Mouse (Mus musculus) thymus, postnatal 25 days (tissue): ENCODE data around the gene Vgf.

ENCODE experiments used
- DNase-seq: peaks from one replicate; pipeline ENCODE4 v3.0.0; 2022

Vgf gene

DNA sequence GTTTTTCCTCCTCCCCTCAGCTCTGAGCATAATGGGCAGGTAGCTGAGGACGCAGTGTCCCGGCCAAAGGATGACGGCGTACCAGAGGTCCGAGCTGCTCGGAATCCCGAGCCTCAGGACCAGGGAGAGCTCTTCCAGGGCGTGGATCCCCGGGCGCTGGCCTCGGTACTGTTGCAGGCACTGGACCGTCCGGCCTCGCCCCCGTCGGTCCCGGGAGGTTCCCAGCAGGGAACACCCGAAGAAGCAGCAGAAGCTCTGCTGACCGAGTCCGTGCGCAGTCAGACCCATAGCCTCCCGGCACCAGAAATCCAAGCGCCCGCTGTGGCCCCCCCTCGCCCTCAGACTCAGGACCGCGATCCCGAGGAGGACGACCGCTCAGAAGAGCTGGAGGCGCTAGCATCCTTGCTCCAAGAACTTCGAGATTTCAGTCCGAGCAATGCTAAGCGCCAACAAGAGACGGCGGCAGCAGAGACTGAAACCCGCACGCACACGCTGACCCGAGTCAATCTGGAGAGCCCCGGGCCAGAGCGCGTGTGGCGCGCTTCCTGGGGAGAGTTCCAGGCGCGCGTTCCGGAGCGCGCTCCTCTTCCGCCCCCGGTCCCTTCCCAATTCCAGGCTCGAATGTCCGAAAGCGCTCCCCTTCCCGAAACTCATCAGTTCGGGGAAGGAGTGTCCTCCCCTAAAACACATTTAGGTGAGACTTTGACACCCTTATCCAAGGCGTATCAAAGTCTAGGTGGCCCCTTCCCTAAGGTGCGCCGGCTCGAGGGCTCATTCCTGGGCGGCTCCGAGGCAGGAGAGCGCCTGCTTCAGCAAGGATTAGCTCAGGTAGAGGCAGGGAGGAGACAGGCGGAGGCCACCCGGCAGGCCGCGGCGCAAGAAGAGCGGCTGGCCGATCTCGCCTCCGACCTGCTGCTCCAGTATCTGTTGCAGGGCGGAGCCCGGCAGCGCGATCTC lies 5.2 kb downstream of the Vgf start:
- no peak for DNase-seq

DNA sequence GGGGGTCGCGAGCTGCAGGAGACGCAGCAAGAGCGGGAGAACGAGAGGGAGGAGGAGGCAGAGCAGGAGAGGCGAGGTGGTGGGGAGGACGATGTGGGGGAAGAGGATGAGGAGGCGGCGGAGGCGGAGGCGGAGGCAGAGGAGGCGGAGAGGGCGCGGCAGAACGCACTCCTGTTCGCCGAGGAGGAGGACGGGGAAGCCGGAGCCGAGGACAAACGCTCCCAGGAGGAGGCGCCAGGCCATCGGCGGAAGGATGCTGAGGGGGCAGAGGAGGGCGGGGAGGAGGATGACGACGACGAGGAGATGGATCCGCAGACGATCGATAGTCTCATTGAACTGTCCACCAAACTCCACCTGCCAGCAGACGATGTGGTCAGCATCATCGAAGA lies 5.8 kb downstream of the Vgf start:
- peak; percentile 26 for DNase-seq

DNA sequence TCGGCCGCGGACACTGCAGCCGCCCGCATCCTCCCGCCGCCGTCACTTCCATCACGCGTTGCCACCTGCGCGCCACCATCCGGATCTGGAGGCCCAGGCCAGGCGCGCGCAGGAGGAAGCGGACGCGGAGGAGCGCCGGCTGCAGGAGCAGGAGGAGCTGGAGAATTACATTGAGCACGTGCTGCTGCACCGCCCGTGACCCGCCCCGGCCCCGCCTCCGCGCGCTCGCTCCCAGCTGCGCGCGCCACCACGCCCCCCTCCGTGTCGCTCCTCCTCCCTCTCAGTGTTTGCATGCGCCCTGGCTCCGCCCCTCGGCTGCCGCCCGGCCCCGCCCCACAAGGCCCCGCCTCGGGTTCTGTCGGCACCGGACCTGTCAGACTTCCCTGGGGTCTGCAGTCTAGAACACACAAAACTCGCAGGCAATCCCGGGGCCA lies 6.5 kb downstream of the Vgf start:
- peak; percentile 90 for DNase-seq

DNA sequence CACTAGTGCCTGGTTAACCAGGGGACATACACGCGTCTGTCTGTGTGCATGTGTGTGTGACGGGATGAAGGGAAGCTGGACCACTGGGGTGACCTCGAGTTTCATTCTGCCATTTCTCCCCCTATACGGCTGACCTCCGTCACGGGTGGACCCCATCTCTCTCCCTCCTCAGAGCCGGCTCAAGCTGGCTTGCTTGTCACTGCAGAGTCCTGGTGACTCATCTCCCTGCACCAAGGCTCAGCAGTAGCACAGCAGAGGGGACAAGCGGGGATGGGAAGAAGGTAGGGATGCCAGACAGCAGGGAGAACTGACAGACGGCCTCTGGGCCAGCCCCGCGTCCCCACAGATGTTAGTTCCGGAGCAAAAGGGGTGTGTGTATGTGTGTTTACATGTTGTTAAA lies 10.0 kb downstream of the Vgf start:
- DNase-seq, result no peak

DNA sequence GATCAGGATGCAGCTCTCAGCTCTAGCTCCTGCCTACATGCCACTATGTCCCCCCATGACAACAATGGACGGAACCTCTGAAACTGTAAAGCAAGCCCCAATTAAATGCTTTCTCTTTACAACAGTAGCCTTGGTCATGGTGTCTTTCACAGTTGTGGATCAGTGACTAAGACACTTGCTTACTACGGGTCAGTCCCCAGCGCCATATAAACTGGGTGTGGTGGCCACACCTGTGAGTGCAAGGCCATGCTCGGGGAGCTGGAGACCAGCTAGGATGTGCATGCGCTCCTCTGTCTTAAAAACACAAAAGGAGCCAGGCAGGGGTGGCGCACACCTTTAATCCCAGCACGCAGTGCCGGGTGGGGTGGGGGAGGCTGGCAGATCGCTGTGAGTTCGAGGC lies 13.3 kb downstream of the Vgf start:
- no peak for DNase-seq

DNA sequence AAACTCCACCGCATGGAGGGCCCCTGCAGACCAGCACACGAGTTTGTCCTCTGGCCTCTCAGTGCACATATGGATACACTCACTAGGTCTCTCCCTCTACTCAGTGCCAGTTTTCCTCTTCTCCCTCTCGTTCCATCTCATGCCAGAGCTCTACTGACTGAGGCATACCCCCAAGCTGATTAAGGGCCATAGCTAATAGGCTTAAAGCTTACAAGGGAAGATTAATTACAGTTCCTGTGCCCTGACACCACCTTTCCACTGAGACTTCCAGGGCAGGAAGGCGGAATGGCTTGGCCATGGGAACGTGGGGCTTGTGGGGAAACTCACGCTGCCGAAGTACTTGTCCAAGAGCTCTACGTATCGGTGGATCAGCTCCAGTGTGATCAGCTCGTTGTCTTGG lies 15.2 kb downstream of the Vgf start:
- DNase-seq, result no peak

DNA sequence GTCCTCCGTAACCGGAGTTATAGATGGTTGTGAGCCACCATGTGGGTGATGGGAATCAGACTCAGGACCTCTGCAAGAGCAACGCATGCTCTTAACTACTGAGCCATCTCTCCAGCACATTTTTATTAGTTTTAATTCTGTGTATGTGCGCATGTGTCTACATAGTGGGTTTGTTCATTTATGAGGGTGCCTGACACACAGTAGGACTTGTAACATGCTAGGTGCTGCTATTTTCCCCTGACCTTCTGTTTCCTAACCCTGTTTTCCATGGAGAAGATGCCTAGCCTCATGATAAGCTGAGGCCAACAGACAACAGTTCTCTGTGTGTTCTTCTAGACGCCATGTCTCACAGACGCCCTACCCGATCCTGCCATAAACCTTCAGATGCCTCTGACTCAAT lies 17.8 kb downstream of the Vgf start:
- no peak for DNase-seq

DNA sequence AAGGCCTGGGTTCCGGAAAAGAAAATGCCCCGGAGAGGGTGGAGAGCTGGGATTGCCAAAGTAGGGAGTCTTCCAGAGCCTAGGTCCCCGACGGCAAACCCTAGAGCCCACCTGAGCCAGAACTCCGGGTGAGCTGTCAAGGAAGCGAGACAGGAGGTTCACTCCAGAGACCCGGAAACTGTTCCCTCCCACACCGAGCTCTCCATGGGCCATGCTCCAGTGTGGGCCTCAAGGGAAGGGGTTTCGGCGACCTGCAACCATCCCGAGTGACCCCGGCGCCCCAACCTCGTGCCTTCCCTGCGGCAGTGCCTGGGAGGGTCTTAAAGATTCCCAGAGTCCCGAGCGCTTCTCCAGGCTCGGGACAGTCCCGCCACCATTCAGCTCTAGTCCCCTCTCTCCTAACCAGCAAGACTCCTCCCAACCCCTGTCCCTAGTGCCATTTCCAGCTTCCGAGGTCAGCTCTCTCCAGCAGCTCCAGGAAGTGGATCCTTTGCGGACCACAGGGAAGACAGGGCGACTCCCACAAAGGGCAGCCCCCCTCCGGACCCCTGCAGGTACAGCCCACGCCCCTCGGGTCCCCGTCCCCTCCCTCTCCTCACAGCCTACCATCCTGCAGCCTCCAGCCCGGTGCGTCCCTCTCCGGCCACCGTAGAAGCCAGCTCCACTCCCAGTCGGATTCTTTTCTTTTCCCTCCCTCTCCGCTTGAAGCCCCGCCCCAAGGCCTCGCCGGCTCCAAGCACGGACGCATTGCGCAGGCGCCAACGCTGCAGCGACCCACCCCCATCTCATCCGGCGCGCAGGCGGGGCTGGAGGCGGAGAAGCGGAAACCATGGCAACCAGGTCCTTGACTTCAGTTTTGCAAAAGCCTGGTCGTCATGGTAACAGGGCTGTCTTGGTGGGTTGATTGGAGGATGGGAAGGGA lies 19.5 kb downstream of the Vgf start, which contains the start of gene Ap1s1:
TSS of gene Ap1s1 (minus strand) at position 734 of the 922 bp plus-strand sequence.
- peak; percentile 99 for DNase-seq

DNA sequence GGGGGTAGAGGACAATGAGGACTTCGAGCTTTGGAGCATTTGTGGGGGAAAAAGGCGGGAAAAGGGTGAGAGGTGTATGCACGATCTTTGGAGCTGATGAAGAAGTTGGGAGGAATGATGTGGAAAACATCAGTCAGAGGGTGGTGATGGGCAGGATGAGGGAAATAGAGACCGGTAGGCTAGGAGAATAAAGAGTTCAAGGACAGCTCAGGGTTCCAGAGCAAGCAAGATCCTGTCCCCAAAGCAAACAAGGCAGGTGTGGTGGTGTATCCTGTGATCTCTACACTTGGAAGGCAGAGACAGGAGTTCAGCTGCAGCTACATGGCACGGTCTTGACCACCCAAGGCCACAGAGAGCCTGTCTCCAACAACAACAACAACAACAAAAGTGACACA lies 20.1 kb downstream of the Vgf start:
- DNase-seq, result no peak

DNA sequence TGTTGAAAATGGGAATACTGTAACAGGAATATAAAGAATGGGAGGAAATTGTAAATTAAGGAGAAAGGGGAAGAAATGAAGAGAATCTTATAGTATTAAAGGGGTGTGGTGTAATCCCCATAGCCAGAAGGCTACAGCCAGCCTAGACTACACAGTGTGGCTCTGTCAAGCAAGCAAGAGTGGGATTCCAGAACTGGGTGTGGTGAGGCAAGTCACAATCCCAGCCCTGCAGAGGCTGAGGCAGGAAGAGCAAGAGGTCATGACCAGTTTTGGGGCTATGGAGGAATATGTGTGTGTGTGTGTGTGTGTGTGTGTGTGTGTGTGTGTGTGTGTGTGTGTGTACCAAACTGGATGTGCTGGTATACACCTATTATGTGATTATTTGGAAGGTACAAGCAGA lies 20.8 kb downstream of the Vgf start:
- DNase-seq, result no peak

DNA sequence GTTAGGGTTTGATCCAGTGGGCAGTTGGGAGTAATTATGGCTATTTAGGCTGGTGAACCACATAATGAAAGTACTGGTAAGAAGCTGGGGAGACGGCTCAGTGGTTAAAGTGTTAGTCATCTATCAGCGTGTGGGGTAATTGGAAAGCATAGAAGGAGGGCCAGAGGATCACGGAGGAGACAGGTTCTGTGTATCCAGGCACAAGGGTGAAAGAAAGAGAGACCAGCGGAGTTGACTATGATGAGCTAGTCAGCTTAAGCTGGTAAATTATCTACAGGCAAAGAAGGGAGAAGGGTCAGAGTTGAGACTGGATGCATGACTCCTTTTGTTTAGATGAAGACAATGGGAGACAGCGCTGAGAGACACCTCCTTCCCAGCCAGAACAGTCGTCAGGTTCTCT lies 24.9 kb downstream of the Vgf start:
- DNase-seq, result no peak

DNA sequence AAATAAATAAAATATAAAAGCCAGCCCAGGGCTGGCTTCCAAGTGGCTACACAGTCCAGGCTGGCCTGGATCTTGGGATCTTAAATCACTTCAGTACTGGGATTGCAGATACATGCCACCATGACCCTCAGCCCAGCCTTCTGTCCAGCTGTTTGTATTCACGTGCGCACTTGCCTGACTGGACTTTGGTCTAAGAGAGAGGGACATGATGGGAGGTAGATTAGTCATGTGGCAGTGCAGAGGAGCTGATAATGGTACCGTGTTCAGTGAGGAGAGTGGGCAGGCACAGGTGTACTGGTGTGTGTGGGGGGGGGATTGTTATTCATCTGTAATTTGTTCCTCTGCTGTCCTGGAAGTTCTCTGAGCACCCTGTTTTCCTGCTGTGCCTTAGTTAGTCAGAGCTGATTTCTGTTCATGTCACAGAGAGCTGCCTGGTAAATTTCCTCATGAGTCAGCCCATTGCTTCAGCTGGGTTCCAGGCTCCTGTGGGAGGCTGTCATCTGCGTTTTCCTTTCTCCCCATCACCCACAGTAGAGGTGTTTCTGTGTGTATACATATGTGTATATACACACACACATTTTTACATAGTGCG lies 25.8 kb downstream of the Vgf start:
- DNase-seq, result no peak

DNA sequence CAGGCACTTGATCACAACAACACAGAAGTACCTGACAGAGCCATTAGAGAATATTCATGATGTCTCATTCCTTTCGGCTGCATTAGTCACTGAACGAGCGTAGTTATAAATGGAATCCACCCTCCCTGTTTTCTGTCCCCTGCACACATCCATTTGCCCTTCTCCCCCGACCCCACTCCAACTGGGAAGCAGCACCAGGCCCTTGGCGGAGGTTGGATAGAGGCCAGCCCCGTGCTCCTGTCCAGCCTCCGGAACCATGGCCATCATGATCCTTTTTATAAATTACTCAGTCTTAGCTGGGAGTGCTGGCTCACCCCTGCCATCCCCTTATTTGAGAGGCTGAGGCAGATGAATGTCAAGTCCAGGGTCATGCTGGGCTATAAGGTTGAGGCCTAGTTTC lies 28.1 kb downstream of the Vgf start:
- DNase-seq, result no peak

DNA sequence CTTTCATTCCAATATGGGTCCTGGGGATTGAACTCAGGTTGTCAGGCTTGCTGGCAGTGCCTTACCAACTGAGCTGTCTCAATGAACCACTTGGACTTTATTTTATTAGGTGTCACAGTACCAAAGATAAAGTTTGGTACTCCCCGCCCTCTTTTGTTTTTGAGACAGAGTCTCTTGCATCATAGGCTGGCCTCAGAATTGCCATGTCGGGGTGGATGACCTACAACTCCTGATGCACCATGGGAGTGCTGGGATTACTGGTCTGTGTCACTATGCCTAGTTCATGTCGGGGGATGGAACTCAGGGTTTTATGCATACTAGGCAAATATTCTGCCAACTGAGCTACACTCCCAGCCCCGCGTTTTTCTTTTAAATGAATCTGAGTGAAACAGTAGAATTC lies 28.7 kb downstream of the Vgf start:
- DNase-seq, result no peak

DNA sequence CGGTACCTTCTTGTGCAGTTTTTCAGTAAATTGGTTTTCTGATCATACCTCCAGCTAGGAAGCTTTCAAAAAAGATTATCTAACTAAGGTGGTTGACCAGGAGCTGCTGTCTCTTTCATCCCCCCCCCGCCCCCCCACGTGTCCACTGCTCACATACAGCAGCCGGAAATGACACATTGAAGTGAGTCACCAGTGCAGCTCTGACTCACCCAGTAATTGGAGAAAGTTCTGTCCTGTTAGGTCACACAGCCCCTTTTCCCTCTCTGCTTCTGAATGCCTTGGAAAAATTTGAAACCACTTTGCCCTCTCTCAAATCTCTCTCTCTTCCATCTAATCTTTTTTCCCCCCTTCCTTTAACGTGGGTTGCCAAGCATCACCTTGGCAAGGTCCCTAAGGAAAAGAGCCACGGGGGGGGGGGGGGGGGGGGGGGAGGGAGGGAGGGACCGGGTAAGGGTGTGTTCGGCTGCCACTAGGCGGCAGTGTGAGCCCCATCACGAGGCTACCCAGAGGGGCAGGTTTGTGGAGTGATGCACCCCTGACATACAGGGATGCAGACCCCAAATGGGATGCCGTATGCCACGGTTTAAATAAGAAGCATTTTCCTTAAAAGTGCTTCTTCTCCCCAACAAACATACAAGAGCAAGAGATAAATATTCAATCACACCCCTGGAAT lies 35.8 kb downstream of the Vgf start:
- peak; percentile 58 for DNase-seq

DNA sequence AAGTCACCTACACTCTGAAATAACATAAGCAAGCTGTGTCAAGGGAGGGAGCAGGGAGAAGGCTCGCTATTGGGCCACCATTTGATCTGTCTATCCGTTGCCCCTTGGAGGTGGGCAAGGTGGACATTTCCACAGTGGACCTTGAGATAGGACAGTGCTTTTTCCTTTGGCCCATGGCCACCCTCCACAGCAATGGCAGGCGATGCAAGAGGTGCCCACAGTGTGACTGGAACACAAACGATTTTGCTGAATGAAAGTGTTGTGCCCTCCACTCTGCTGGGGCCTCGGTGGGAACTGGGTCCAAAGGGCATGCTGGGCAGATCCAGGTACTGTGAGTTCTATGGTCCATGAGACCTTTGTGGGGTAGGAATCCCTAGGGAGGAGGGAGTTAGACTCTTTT lies 36.4 kb downstream of the Vgf start:
- DNase-seq, result no peak

DNA sequence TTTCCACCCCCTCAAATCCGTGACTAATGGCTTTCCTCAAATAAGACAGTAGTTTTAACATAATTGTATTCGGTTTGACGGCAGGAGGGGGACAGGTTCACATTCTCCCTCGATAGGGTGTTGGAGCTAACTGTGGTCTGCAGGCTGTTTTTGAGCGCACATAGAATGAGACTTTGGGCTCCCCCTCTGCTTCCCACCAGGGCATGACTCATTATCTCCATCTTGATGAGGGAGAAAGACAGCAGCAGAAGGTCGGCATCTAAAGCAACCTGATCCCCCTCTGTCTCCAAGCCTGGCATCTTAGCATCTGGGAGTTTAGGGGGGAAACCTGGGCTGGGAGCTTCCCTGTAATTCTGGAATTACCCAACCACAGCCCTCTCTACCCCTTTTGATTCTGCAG lies 39.3 kb downstream of the Vgf start:
- no peak for DNase-seq

DNA sequence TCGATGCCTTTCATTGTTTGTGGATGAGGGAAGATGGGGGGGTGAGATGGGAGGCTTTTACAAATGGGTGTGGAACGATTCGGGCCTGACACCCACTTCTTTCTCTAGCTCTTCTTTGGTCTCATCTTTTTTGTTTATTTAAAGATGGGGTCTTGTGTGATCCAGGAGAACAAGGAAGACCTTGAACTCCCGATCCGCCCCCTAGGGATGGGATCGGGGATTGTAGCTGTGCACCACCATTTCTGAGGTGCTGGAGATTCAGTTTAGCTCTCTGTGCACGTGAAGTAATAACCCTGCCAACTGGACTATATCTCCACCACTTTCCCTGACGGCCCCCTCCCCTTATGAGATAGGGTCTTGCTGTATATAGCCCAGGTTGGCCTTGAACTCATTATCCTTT lies 39.7 kb downstream of the Vgf start:
- DNase-seq, result no peak

DNA sequence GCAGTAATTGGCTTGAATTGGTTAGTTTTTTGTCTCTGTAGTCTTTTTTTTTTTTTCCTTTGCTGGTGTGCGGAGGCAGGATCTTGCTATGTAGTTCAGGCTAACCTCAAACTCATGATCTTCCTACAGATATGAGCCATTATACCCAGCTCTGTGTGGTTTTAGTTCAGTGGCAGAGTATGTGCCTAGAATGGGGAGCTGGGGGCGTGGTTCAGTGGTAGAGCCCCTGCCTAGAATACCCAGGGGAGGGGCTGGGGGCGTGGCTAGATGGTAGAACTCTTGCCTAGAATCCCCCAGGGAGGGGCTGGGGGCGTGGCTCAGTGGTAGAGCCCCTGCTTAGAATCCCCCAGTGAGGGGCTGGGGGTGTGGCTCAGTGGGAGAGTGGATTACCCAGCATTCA lies 42.5 kb downstream of the Vgf start:
- DNase-seq, result peak; percentile 25

DNA sequence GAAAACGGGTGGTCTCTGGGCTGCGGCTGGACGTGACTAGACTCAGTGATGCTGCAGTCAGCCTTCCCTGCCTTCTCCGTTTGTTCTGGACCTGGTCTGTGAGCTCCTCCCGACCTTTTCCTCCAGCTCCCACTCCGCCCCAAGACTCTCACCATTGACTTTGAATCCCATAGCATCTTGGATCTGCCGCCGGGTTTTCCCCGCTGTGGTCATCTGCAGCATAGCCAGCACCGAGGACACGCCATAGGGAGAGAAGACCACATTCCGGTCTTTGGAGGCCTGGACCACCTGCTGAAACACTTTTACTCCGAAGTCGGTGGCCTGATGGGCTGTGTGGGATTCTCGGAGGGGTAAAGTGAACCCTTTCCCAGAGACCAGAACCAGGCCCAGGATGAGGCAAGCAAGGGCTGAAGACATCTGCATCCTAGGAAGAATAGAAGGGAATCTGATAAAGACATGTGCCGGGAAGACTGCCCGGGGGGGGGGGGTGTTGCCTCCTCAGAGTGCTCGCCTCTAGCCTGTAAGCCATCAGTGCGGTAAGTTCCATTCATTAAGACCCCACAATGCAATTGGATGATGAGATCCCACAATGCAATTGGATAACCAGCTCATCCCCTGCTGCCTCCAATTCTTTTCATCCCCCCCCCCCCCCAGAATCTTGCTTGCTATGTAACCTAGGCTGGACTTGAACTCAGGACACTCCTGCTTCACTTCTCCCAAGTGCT lies 44.9 kb downstream of the Vgf start:
- no peak for DNase-seq

DNA sequence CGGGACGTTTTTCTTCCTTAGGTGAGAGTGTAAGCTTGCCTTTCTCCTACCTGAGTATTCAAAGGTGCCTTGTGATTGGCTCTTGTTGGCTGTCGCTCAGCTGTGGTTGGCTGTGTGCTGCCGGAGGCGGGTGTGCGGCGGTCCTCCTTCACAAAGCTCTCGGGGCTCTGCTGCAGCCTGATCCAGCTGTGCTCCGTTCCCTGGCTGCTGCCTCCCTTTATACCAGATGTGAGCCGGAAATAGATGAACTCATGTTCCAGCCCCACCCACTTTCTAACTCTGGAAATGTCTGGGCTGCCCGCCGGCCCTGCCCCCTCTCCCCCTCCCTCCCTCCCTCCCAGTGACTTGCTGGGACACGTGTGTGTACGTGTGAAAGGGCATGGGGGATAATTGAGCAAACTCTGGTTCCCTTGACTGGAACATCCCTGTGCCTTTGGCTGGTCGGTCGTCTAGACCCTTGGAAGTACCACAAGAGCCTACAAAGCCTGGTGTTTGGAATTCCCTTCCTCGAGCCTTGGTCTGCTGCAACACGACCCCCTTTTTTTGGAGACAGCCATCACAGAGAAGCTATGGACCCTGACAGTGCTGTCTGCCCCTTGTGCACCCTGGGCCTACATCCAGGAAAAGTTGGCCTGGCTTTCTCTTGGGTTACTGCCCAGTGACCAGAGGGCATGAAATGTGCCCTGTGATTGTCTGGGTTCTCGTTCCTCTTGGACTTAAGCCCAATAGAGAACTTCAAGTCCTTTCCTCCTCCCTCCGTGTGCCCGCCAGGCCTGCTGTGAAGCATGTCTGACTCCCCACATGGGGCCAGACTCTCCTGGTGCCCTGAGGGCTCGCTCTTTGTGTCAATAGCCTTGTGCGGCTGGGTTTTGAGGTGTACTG lies 46.1 kb downstream of the Vgf start, which contains the start of gene Serpine1:
TSS of gene Serpine1 (minus strand) at position 190 of the 882 bp plus-strand sequence.
- DNase-seq, result peak; percentile 65
